Mouse (Mus musculus) lung, adult 2 months (tissue): ENCODE results near the gene Dlg4.

Experiments used
- CTCF ChIP-seq: fragments of 200-500 bp; IDR thresholded peaks from 2 replicates; pipeline ENCODE4 v1.5.1; 2011; ENCODE audit warnings: mild to moderate bottlenecking, low read length, control low read depth; ENCODE audit not compliant: insufficient read depth
- POLR2A ChIP-seq: fragments of 200-500 bp; IDR thresholded peaks from 2 replicates; pipeline ENCODE4 v1.6.1; 2011; ENCODE audit warnings: low read depth, mild to moderate bottlenecking, control low read depth, low read length, borderline replicate concordance; ENCODE audit errors: extremely low read depth

DNA sequence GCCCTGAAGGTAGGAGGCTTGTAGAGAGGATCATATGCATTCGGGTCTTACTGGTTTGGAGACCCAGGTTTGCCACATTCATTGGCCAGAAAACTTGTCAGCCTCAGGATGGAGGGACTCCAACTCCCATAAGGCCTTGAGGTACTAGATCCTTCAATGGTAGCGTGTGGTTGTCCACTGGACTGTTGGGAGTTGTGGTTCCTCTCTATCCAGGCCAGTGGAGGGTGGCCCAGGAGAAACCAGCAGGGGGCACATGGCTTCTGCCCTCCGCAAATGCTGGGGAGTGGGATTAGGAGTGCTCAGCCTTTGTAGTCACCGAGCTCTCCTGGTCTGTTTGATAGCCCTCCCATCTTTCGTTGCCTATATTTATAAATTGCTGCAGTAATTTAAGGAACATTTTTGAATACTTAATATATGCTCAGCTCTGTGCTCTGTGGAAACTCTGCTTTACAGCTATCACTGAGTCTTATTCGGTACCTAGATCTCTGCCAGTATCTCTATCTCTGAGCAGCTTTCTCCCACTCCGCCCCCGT lies 4.1 kb downstream of the Dlg4 start:
- peak; percentile 57 for TF ChIP-seq CTCF
- no peak for TF ChIP-seq POLR2A
